Mouse (Mus musculus): ENCODE measurements around the gene Olfr768. TPM values are rescaled to one million over a fixed set of nuclear protein-coding genes. Genes with fewer than 3 reads are reported as not detected.
"Not testable (repeated sequence)": the region's sequence is repeated elsewhere in the genome, so short reads cannot be mapped to it uniquely, and the experiment has no call there.

Gene Olfr768
- not detected in 2 replicates for polyA plus RNA-seq (2012; ENCODE audit: insufficient read depth, insufficient read length, missing spikeins)

- no peak within 1 kb of the TSS for H3K4me3 ChIP-seq (ENCODE audit: insufficient read depth, low read depth, low read length)
- no peaks in the 10 kb centered on the region for H3K4me1 ChIP-seq (ENCODE audit: control insufficient read depth, insufficient read depth, insufficient read length, low read length)
Measured at GRCm38 (mm10) chr10:129099275-129099674, at the start of gene Olfr768. Gene Olfr768, minus strand, starts transcription at chr10:129099375.

DNA sequence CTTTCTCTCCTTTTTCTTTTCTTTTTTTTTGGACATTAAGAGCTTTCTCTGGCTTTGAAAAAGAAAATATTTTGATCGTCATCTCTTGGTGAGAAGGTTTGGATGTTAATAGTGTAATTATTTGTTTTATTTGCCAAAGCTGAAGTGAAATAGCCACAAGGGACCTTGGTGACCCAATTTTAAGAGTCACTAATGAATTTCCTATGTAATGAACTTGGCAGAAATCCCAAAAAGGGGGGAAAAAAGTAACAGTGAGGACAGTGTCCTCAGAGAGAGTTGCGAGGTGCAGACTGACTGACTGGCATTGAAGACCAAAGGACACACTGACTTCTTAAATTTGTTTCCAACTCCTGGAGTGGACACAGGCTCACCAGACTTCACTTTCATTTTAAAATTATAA lies 39.7 kb upstream of the Olfr768 start, which contains the start of gene Olfr770:
Gene Olfr770 (minus strand): TSS at position 101 of the 400 bp plus-strand sequence.
- no peak within 1 kb of the TSS for H3K27ac ChIP-seq (replicated peaks; ENCODE audit: low read depth, low read length)
- no peak within 1 kb of the TSS for H3K4me3 ChIP-seq (ENCODE audit: insufficient read depth, low read depth, low read length)
- no peaks in the 10 kb centered on the region for H3K4me1 ChIP-seq (ENCODE audit: control insufficient read depth, insufficient read depth, insufficient read length, low read length)

More at GRCm38 (mm10) chr10:129099275-129099674, at the start of gene Olfr768:
- H3K27ac ChIP-seq (replicated peaks; ENCODE audit: low read depth, low read length) = no peak within 1 kb of the TSS

- no peak within 1 kb of the TSS for H3K27ac ChIP-seq (replicated peaks; ENCODE audit: low read depth, low read length)
- H3K4me1 ChIP-seq (ENCODE audit: control insufficient read depth, insufficient read depth, insufficient read length, low read length) = no peaks in the 10 kb centered on the region
- no peak within 1 kb of the TSS for H3K4me3 ChIP-seq (ENCODE audit: insufficient read depth, low read depth, low read length)
Measured at GRCm38 (mm10) chr10:129117761-129118160, 18.6 kb upstream of the Olfr768 start, which contains the start of gene Olfr769. Gene Olfr769, minus strand, starts transcription at chr10:129117861.

- Histone ChIP-seq H3K4me3 (ENCODE audit: insufficient read depth, low read depth, low read length) (no peak overlapping the region), H3K4me1 (ENCODE audit: control insufficient read depth, insufficient read depth, insufficient read length, low read length) (no peaks in the 10 kb centered on the region), H3K27ac (replicated peaks; ENCODE audit: low read depth, low read length) (no peak overlapping the region)
Measured at GRCm38 (mm10) chr10:129115146-129115545, 16.0 kb upstream of the Olfr768 start.

DNA sequence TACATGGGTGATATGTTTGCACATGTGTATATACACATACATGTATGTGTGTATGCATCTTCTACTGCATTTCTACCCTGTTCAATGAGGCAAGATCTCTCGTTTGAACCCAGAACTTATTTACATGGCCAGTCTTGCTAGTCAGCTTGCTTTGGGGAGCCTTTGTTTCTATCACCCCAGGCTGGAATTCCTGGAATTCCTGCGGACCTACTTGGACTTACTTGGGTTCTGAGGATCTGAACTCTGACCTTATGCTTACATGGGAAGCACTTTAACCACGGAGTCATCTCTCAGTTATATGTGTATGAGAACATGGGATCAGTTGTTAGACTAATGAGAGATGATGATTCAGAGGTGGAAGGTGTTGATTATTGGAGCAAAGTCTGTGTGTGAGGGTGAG lies 2.1 kb upstream of the Olfr768 start:
- Histone ChIP-seq H3K4me3 (ENCODE audit: insufficient read depth, low read depth, low read length) (no peak overlapping the region), H3K27ac (replicated peaks; ENCODE audit: low read depth, low read length) (no peak overlapping the region), H3K4me1 (ENCODE audit: control insufficient read depth, insufficient read depth, insufficient read length, low read length) (no peaks in the 10 kb centered on the region)

DNA sequence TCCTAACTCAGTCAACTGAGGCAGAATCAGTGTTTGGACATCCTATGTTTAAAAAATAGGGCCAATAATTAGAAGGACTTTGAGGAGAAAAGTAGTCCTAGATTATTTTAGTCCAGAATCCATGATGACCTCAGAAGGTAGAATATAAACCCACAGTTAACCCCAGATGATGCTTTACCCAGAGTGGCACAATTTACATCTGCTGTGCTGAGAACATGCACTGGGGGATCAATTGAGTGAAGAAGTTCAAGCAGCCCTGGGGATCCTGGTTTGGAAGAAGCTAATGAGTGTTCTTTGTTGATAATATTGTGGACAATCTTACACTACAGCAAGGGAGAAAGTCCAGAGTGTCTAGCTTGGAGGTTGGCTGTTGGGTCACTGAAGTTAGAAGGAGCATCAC lies 16.4 kb downstream of the Olfr768 start, which contains the start of gene Olfr767:
Gene Olfr767 (minus strand): TSS at position 101 of the 400 bp plus-strand sequence.
- H3K4me3 ChIP-seq (ENCODE audit: insufficient read depth, low read depth, low read length); H3K27ac ChIP-seq (replicated peaks; ENCODE audit: low read depth, low read length); H3K4me1 ChIP-seq (ENCODE audit: control insufficient read depth, insufficient read depth, insufficient read length, low read length): not testable (repeated sequence)

DNA sequence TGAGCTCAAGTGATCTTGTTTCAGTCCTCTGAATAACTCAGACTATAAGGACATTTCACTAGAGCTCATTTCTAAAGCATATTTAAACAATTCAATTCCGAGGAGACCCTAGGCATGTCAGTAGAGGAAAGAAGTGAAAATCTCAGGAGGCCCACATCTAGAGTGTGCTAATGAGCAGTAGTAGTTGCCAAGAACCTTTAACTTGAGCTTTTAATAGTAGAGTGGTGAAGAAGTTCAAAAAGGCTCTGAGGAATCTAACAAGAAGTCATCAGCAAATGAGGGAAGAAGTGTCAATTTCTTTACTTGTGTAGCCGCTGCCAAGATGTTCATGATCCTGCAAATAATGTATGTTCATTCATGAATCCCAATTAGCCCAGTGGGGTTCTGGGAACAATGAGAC lies 30.3 kb downstream of the Olfr768 start, which contains the start of gene Olfr766-ps1:
Gene Olfr766-ps1 (minus strand): TSS at position 101 of the 400 bp plus-strand sequence.
- Histone ChIP-seq H3K27ac (replicated peaks; ENCODE audit: low read depth, low read length) (no peak within 1 kb of the TSS), H3K4me3 (ENCODE audit: insufficient read depth, low read depth, low read length) (no peak within 1 kb of the TSS), H3K4me1 (ENCODE audit: control insufficient read depth, insufficient read depth, insufficient read length, low read length) (no peaks in the 10 kb centered on the region)

DNA sequence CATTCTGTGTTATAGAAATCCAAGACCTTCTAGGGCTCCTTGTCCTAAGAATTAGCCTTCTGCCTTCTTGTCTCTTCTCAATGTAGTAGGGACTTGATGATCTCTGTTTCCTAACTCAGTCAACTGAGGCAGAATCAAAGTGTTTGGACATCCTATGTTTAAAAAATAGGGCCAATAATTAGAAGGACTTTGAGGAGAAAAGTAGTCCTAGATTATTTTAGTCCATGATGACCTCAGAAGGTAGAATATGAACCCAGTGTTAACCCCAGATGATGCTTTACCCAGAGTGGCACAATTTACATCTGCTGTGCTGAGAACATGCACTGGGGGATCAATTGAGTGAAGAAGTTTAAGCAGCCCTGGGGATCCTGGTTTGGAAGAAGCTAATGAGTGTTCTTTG lies 49.3 kb downstream of the Olfr768 start, which contains the start of gene Olfr765:
Gene Olfr765 (minus strand): TSS at position 101 of the 400 bp plus-strand sequence.
- H3K4me3 ChIP-seq (ENCODE audit: insufficient read depth, low read depth, low read length); H3K27ac ChIP-seq (replicated peaks; ENCODE audit: low read depth, low read length); H3K4me1 ChIP-seq (ENCODE audit: control insufficient read depth, insufficient read depth, insufficient read length, low read length): not testable (repeated sequence)

Other genes starting within 250 kb of the Olfr768 start
- 1.0 and 1.3 TPM in 2 replicates for gene Gdf11, start 207.7 kb downstream of the Olfr768 start, polyA plus RNA-seq (2012; ENCODE audit: insufficient read depth, insufficient read length, missing spikeins)
- gene Cd63, start 198.4 kb downstream of the Olfr768 start, polyA plus RNA-seq (2012; ENCODE audit: insufficient read depth, insufficient read length, missing spikeins) = 59.5 and 73.6 TPM in 2 replicates
- 10.9 and 11.5 TPM in 2 replicates for gene Rdh5, start 176.5 kb downstream of the Olfr768 start, polyA plus RNA-seq (2012; ENCODE audit: insufficient read depth, insufficient read length, missing spikeins)
- 297 and 417 TPM in 2 replicates for gene Bloc1s1, start 175.3 kb downstream of the Olfr768 start, polyA plus RNA-seq (2012; ENCODE audit: insufficient read depth, insufficient read length, missing spikeins)
- 23.2 and 28.5 TPM in 2 replicates for gene Itga7, start 165.6 kb downstream of the Olfr768 start, polyA plus RNA-seq (2012; ENCODE audit: insufficient read depth, insufficient read length, missing spikeins)
- gene Mettl7b, start 138.4 kb downstream of the Olfr768 start, polyA plus RNA-seq (2012; ENCODE audit: insufficient read depth, insufficient read length, missing spikeins) = not detected in 2 replicates
- not detected in 2 replicates for gene Olfr9, start 109.9 kb downstream of the Olfr768 start, polyA plus RNA-seq (2012; ENCODE audit: insufficient read depth, insufficient read length, missing spikeins)
- gene Olfr763, start 88.6 kb downstream of the Olfr768 start, polyA plus RNA-seq (2012; ENCODE audit: insufficient read depth, insufficient read length, missing spikeins) = not detected in 2 replicates
- not detected in 2 replicates for gene Olfr764-ps1, start 59.5 kb downstream of the Olfr768 start, polyA plus RNA-seq (2012; ENCODE audit: insufficient read depth, insufficient read length, missing spikeins)
- not detected in 2 replicates for gene Olfr765, start 49.4 kb downstream of the Olfr768 start, polyA plus RNA-seq (2012; ENCODE audit: insufficient read depth, insufficient read length, missing spikeins)
- gene Olfr766-ps1, start 30.4 kb downstream of the Olfr768 start, polyA plus RNA-seq (2012; ENCODE audit: insufficient read depth, insufficient read length, missing spikeins) = not detected in 2 replicates
- gene Olfr767, start 16.5 kb downstream of the Olfr768 start, polyA plus RNA-seq (2012; ENCODE audit: insufficient read depth, insufficient read length, missing spikeins) = not detected in 2 replicates
- not detected in 2 replicates for gene Olfr769, start 18.5 kb upstream of the Olfr768 start, polyA plus RNA-seq (2012; ENCODE audit: insufficient read depth, insufficient read length, missing spikeins)
- gene Olfr770, start 39.6 kb upstream of the Olfr768 start, polyA plus RNA-seq (2012; ENCODE audit: insufficient read depth, insufficient read length, missing spikeins) = not detected in 2 replicates
- gene Olfr771, start 65.4 kb upstream of the Olfr768 start, polyA plus RNA-seq (2012; ENCODE audit: insufficient read depth, insufficient read length, missing spikeins) = not detected in 2 replicates
- gene Olfr772, start 78.5 kb upstream of the Olfr768 start, polyA plus RNA-seq (2012; ENCODE audit: insufficient read depth, insufficient read length, missing spikeins) = not detected in 2 replicates
- gene Olfr773, start 88.0 kb upstream of the Olfr768 start, polyA plus RNA-seq (2012; ENCODE audit: insufficient read depth, insufficient read length, missing spikeins) = not detected in 2 replicates
- not detected in 2 replicates for gene Olfr774, start 136.8 kb upstream of the Olfr768 start, polyA plus RNA-seq (2012; ENCODE audit: insufficient read depth, insufficient read length, missing spikeins)
- not detected in 2 replicates for gene Olfr775, start 149.0 kb upstream of the Olfr768 start, polyA plus RNA-seq (2012; ENCODE audit: insufficient read depth, insufficient read length, missing spikeins)
- gene Olfr776, start 159.8 kb upstream of the Olfr768 start, polyA plus RNA-seq (2012; ENCODE audit: insufficient read depth, insufficient read length, missing spikeins) = not detected in 2 replicates
- not detected in 2 replicates for gene Olfr777, start 172.1 kb upstream of the Olfr768 start, polyA plus RNA-seq (2012; ENCODE audit: insufficient read depth, insufficient read length, missing spikeins)
- not detected in 2 replicates for gene Olfr780, start 218.7 kb upstream of the Olfr768 start, polyA plus RNA-seq (2012; ENCODE audit: insufficient read depth, insufficient read length, missing spikeins)
- not detected in 2 replicates for gene Olfr781, start 229.5 kb upstream of the Olfr768 start, polyA plus RNA-seq (2012; ENCODE audit: insufficient read depth, insufficient read length, missing spikeins)
- gene Olfr782, start 249.5 kb upstream of the Olfr768 start, polyA plus RNA-seq (2012; ENCODE audit: insufficient read depth, insufficient read length, missing spikeins) = not detected in 2 replicates

Data from brown adipose tissue, adult 24 weeks (tissue).